Mouse (Mus musculus): ENCODE results near the gene Gm960.

Gm960 gene

GRCm38 (mm10) chr19:4618183-4618582 lies 80.3 kb downstream of the Gm960 start:
- ChIA-PET POLR2A (interaction anchor here in 3 of 4 experiments (0.6 to 1.5 kb wide), 8 partner anchors 14 to 521 kb away, joined by 3 to 6 read pairs (median 3); partner anchors contain the start of genes Pcx (in 2 of the 3) and Cdk2ap2 (in 1 of the 3)), CTCF (interaction anchor here (0.5 to 1.5 kb wide), 23 partner anchors 8 to 435 kb away, joined by 3 to 8 read pairs (median 4); partner anchors contain the start of gene Pcx (in 1 of the 4))

DNA sequence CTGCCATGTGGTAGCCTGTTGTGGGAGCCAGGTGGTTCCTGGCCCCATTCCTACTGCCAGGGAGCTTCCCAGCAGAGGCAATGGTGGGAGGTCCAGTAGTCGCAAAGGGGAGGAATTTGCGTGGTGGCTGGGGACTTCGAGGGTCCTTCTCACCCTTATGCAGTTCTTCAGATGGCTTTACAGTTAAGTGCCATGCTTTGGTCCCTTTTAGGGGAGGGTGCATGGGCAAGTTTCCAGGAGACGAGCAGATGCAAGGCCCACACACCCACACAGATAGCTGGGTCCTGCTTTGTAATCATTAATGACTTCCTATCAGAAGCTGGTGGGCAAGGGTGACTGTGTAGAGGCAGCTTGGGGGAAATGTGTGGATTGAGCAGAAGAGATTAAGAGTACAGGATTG lies 81.9 kb downstream of the Gm960 start:
- ChIA-PET POLR2A (interaction anchor here (0.9 to 3.1 kb wide), 14 partner anchors 9 to 385 kb away, joined by 3 to 43 read pairs (median 3); partner anchors contain the start of gene Rce1 (in 4 of the 4)), CTCF (interaction anchor here in 3 of 4 experiments (0.6 to 2.3 kb wide), 8 partner anchors 8 to 896 kb away, joined by 3 to 10 read pairs (median 3); no protein-coding TSS in a partner anchor)

DNA sequence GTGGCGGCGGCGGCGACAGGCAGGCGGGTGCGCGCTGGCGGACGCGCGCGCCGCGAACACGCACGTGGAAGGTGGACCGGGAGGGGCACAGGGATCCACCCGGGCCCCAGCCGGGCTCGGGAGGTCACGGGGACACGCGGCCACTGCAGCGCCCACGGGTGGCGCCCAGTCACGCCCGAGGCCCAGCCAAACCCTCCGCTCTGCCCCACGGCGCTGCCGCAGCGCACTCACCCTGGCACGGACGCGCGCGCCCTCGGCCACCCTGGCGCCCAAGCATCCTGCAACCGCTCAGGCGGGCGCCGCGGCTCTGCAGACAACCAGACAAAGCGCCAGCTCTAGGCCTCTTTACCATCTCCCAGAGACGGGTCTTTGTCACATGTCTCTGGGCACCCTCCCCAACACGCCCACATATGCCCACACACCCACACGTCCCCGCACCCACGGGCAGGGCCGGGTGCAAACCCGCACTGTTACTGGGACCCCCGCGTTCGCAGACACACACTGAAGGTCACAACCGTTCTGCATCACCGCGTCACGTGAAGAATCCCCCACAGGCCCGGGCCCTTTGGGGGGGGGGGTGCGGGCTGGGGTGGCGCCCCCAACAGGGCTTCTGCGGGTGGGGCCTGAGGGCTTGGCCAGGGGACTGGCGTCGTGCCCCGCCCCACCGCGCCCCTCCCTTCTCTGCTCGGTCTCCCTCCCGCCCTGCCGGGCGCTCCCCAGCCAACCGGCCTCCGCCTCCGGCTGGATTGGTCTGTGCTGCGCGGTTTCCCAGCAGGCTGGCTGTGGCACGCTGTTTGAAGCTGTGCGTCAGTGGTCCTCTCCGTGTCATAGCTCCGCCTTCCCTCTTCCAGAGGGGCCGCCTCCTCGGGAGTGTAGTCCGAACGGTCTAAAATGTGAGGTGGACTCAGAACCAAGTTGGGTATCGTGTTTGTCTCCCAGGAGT lies 83.0 kb downstream of the Gm960 start, which contains the start of gene Lrfn4:
TSS of gene Lrfn4 (minus strand) at position 517 of the 943 bp plus-strand sequence.
- CTCF ChIA-PET = interaction anchor here (0.5 to 2.3 kb wide), 10 partner anchors 11 to 1304 kb away, joined by 3 to 10 read pairs (median 5); partner anchors contain the start of gene Ankrd13d (in 1 of the 4)

GRCm38 (mm10) chr19:4614305-4615150 lies 83.9 kb downstream of the Gm960 start:
- CTCF ChIA-PET = interaction anchor here in 2 of 4 experiments (1.4 to 2.3 kb wide), 3 partner anchors 14 to 444 kb away, joined by 6 to 8 read pairs (median 7); partner anchors contain the start of gene Ankrd13d (in 1 of the 2)
- POLR2A ChIA-PET = interaction anchor here in 3 of 4 experiments (0.5 to 3.1 kb wide), 13 partner anchors 9 to 282 kb away, joined by 3 to 43 read pairs (median 5); partner anchors contain the start of genes Rce1 (in 3 of the 3) and Pcx (in 1 of the 3)

More for the DNA sequence above, 83.0 kb downstream of the Gm960 start, which contains the start of gene Lrfn4:
- POLR2A ChIA-PET = interaction anchor here (0.5 to 3.1 kb wide), 42 partner anchors 8 to 629 kb away, joined by 3 to 43 read pairs (median 3); partner anchors contain the start of genes Rce1 (in 4 of the 4), Mrpl11 (in 2 of the 4), Acy3 (in 1 of the 4) and Pcx (in 1 of the 4)

DNA sequence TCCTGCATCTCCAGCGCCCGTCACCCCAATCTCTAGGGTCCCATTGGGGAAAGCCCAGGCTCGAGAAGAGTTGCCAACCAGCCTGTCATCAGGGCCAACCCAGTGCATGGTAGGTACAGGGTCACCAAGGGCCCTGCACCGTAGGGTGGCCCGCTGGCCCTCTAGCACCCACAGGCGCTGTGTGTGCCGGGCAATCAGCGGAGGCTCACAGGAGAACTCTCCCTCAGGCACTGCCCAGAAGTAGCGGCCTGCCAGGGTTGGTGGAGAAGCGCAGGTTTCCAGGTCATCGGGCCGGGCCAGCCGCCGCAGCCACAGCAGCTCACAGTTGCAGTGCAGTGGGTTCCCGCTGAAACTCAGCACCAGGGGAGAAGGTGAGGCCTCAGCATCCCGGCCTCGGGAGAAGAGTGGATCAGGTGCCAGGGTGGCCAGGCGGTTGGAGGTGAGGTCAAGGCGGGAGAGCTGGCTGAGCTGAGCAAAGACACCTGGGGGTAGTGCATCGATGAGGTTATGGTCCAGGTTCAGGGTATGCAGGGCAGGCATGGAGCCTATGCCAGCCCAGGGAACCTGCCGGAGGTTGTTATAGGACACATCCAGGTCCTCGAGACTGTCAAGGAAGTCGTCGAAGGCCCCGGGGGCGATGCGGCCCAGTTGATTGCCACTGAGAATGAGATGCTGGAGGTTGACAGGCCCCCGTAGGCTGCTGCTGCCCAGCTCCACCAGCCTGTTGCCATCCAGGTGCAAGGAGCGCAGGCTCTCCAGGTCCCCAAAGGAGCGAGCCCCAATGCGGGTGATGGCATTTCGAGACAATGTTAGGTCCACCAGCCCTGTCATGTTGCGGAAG lies 84.8 kb downstream of the Gm960 start:
- ChIA-PET POLR2A (interaction anchor here in 2 of 4 experiments (0.6 to 1.8 kb wide), 6 partner anchors 9 to 179 kb away, joined by 3 to 5 read pairs (median 4); partner anchors contain the start of gene Rce1 (in 1 of the 2)), CTCF (interaction anchor here in 1 of 4 experiments (0.7 kb wide), 1 partner anchor 136 kb away, joined by 3 read pairs; no protein-coding TSS in a partner anchor)

DNA sequence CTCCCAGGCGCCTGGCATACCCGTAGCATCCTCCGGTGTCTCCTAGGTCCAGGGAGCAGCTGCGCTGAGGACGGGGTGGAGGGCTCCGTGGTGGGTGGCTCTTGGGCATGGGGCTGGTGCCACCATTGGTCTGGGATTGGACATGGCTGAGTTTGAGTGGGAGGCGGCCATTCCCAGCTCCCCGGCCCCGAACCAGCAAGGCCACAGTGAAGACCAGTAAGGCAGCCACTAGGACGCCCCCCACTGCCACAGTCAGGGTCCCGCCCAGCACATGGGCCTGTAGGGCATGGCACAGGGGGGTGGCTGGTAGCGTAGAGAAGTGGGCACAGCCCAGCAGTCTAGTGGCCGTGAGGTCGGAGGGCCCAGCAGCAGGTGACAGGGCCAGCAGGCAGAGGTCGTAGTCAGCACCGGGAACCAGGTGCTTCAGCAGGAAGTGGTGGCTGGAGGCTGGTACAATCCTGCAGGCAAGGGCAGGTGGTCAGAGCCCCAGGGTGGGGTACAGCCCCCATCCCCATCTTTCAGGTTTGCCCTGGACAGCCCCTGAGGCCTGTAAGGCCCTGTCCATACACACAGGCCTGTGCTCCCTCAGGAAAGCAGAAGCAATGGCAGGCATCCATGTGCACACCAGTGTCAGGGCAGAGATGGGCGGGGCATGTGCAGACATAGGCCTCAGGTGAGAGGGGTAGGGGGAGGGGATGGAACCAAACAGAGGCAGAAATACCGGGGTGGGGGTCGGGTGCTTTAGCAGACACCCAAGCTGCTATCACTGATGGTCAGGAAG lies 86.1 kb downstream of the Gm960 start:
- ChIA-PET POLR2A (interaction anchor here in 2 of 4 experiments (0.5 to 1.8 kb wide), 7 partner anchors 8 to 525 kb away, joined by 3 to 5 read pairs (median 4); partner anchors contain the start of gene Rce1 (in 1 of the 2)), CTCF (no interaction called here)

DNA sequence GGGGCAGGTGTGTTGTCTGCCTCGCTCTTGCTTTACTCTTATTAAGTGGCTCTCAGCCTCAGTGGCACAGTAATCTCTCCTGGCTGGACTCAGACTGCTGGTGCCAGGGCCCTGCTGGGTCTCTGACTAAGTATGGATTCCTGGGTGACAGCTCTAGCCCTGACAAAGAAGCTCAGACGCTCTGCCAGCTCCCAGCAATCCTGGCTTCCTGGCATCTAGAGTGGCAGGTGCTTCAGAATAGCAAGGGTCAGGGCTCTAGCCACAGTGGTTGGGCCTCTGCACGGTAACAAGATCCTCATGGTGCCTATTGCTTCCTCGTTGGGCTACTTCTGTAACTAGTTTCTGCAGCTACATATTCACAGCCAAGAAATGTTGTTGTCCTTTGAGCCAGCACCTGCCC lies 88.4 kb downstream of the Gm960 start:
- POLR2A ChIA-PET = interaction anchor here in 2 of 4 experiments (0.9 to 1.3 kb wide), 2 partner anchors 16 to 155 kb away, joined by 3 read pairs; partner anchors contain the start of gene Rce1 (in 1 of the 2)
- CTCF ChIA-PET = interaction anchor here in 1 of 4 experiments (0.6 kb wide), 1 partner anchor 52 kb away, joined by 7 read pairs; no protein-coding TSS in a partner anchor

- ChIA-PET CTCF (no interaction called here), POLR2A (interaction anchor here in 1 of 4 experiments (2.0 kb wide), 1 partner anchor 18 kb away, joined by 6 read pairs; no protein-coding TSS in a partner anchor)
These were observed 90.0 kb downstream of the Gm960 start for GRCm38 (mm10) chr19:4608511-4608910.

DNA sequence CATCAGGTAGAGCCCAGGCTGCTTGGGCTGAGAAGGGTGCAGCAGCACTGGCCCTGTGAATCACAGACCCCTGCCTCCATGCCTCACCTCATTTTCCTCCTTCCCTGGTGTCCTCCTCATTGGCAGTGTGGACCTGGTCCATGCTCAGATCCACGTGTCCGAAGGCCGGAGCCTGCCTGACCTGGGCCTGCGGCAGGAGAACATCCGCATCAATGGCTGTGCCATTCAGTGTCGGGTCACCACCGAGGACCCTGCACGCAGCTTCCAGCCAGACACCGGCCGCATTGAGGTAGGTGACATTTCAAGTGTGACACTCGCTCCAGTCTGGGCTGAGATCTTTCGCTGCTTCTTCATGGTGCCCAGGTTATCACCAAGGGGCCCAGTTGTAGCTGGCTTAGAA lies 91.1 kb downstream of the Gm960 start:
- ChIA-PET CTCF (interaction anchor here in 1 of 4 experiments (0.7 kb wide), 1 partner anchor 454 kb away, joined by 8 read pairs; no protein-coding TSS in a partner anchor), POLR2A (interaction anchor here in 2 of 4 experiments (0.6 to 2.0 kb wide), 4 partner anchors 9 to 93 kb away, joined by 3 to 6 read pairs (median 5); partner anchors contain the start of gene Lrfn4 (in 1 of the 2))

- CTCF ChIA-PET = interaction anchor here (0.6 to 2.6 kb wide), 7 partner anchors 8 to 505 kb away, joined by 3 to 7 read pairs (median 5); partner anchors contain the start of gene Ankrd13d (in 1 of the 4)
- POLR2A ChIA-PET = interaction anchor here in 3 of 4 experiments (0.6 to 2.7 kb wide), 6 partner anchors 8 to 181 kb away, joined by 3 to 9 read pairs (median 6); partner anchors contain the start of genes Lrfn4 (in 2 of the 3) and Pcx (in 1 of the 3)
These were observed 92.8 kb downstream of the Gm960 start for GRCm38 (mm10) chr19:4605654-4606053.

DNA sequence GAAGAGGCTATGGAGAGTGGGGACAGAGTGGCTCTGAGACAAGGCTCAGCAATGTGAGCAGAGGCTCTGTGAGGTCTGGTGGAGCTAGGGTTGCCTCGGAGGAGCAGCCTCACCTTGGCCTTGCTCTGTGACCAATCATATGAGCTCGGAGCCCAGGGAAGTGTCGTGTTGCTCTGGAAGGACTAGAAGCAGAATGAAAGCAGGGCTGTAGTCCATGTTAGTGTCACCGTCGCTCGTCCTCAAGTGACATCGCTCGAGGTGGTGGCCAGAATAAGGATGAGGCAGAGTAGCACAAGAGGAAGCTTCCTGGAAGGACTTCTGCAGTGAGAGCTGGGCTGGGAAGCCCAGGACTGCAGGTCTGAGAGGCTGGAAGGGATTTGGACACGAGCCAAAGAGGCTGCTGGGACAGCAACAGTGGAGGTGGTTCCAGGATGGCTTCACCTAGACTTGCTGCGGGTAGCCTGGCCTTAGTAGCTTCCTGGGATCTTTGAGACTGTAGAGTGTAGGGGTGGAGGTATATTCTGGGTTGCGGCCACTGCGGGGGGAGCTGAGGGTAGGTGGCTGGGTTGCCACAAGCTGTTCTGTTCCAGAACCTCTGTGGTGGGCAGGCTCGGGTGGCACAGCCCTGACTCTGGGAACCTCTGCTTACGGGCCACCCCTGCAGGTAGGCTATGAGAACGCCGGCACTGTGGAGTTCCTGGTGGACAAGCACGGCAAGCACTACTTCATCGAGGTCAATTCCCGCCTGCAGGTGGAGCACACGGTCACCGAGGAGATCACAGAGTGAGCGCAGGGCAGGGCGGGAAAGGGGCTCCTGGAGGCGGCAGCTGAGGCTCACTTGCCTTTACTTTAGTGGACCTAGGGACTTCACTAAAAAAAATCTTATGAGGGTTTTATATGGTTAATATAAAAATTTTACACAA lies 94.4 kb downstream of the Gm960 start:
- CTCF ChIA-PET = interaction anchor here (0.5 to 3.1 kb wide), 20 partner anchors 14 to 433 kb away, joined by 3 to 11 read pairs (median 4); partner anchors contain the start of genes Rce1 (in 2 of the 4), 2010003K11Rik (in 1 of the 4) and Ankrd13d (in 1 of the 4)
- POLR2A ChIA-PET = interaction anchor here in 3 of 4 experiments (0.7 to 2.7 kb wide), 15 partner anchors 9 to 1515 kb away, joined by 3 to 9 read pairs (median 3); partner anchors contain the start of genes Lrfn4 (in 3 of the 3), 2010003K11Rik (in 1 of the 3), Pcx (in 1 of the 3) and Rce1 (in 1 of the 3)

DNA sequence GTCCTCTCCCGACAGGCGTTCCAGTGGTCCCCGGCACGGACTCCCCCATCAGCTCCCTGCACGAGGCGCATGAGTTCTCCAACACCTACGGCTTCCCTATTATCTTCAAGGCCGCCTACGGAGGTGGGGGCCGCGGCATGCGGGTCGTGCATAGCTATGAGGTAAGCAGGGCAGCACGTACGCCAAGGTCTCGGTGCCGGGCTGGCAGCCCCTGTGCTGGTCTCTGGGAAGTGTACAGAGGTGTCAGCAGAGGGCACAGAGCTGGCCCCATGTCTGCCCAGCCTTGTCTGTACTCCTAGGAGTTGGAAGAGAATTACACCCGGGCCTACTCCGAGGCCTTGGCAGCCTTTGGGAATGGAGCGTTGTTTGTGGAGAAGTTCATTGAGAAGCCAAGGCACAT lies 96.0 kb downstream of the Gm960 start:
- CTCF ChIA-PET = interaction anchor here in 1 of 4 experiments (0.6 to 3.1 kb wide), 2 partner anchors 8 to 146 kb away, joined by 4 to 11 read pairs; no protein-coding TSS in a partner anchor
- POLR2A ChIA-PET = interaction anchor here in 2 of 4 experiments (0.7 to 1.3 kb wide), 4 partner anchors 13 to 92 kb away, joined by 3 to 5 read pairs (median 4); partner anchors contain the start of genes Lrfn4 (in 1 of the 2), Pcx (in 1 of the 2) and Rce1 (in 1 of the 2)

GRCm38 (mm10) chr19:4596071-4596470 lies 102.4 kb downstream of the Gm960 start:
- CTCF ChIA-PET = no interaction called here
- POLR2A ChIA-PET = no interaction called here

GRCm38 (mm10) chr19:4593792-4594522 lies 104.5 kb downstream of the Gm960 start:
- ChIA-PET POLR2A (no interaction called here), CTCF (interaction anchor here in 1 of 4 experiments (0.6 kb wide), 1 partner anchor 226 kb away, joined by 3 read pairs; no protein-coding TSS in a partner anchor)

All from embryonic stem cell, embryonic (primary cell).